Mouse (Mus musculus) hindbrain, embryonic 14.5 days (tissue): ENCODE measurements around the gene Slc10a7. TPM values are rescaled to one million over a fixed set of nuclear protein-coding genes. Genes with fewer than 3 reads are reported as not detected.
"Not testable (repeated sequence)": the region's sequence is repeated elsewhere in the genome, so short reads cannot be mapped to it uniquely, and the experiment has no call there.

Experiments used
- ATAC-seq: fragments of 200-750 bp; cut with Nextera tagmentation; 2 replicates; pipeline ENCODE4 v1.8.0; 2017; ENCODE audit warnings: moderate number of reproducible peaks, mild to moderate bottlenecking, moderate TSS enrichment, moderate library complexity; ENCODE audit not compliant: low FRiP score
- DNase-seq: peaks from one replicate; pipeline ENCODE4 v3.0.0-alpha.2; 2015; ENCODE audit warnings: low spot score
- H3K27ac ChIP-seq: fragments of 300-500 bp; sonication (generic); 2 replicates; pipeline ENCODE4 v1.5.1; 2014; ENCODE audit warnings: mild to moderate bottlenecking, moderate library complexity
- H3K27me3 ChIP-seq: fragments of 300-500 bp; sonication (generic); 2 replicates; pipeline ENCODE4 v1.6.1; 2014; ENCODE audit warnings: mild to moderate bottlenecking, low read length, mixed read lengths; ENCODE audit not compliant: control insufficient read depth, insufficient read depth
- H3K36me3 ChIP-seq: fragments of 300-500 bp; sonication (generic); replicated peaks from 2 replicates; pipeline ENCODE4 v1.6.1; 2014; ENCODE audit not compliant: control insufficient read depth, insufficient read depth
- H3K4me1 ChIP-seq: fragments of 300-500 bp; sonication (generic); replicated peaks from 2 replicates; pipeline ENCODE4 v1.6.1; 2014; ENCODE audit warnings: antibody characterized with exemption, low read length, mixed read lengths; ENCODE audit not compliant: control insufficient read depth, insufficient read depth
- H3K4me2 ChIP-seq: fragments of 300-500 bp; sonication (generic); replicated peaks from 2 replicates; pipeline ENCODE4 v1.6.1; 2014; ENCODE audit warnings: mild to moderate bottlenecking, moderate library complexity
- H3K4me3 ChIP-seq: fragments of 300-500 bp; sonication (generic); replicated peaks from 2 replicates; pipeline ENCODE4 v1.5.1; 2014; ENCODE audit warnings: mild to moderate bottlenecking, low read length
- H3K9ac ChIP-seq: fragments of 300-500 bp; sonication (generic); 2 replicates; pipeline ENCODE4 v1.6.1; 2014
- H3K9me3 ChIP-seq: fragments of 300-500 bp; sonication (generic); 2 replicates; pipeline ENCODE4 v1.6.1; 2016; ENCODE audit warnings: low read length; ENCODE audit not compliant: control insufficient read depth
- WGBS: fragments of 180-500 bp; shearing (Covaris S2); extraction: QIAGEN DNeasy Blood & Tissue Kit; methylation state at CpG from one replicate; pipeline ENCODE4 v1.1.7; 2014; 5-methylcytosine and 5-hydroxymethylcytosine counted together
- polyA plus RNA-seq: library from polyadenylated mRNA; unstranded; fragments of >200 nt; fragmentation: Nextera tagmentation; extraction: Ambion mirVana; gene quantifications from 2 replicates; pipeline ENCODE4 v1.2.1, GENCODE M21; 2014

The Slc10a7 gene
- 6.3 and 6.4 TPM in 2 replicates for polyA plus RNA-seq

DNA sequence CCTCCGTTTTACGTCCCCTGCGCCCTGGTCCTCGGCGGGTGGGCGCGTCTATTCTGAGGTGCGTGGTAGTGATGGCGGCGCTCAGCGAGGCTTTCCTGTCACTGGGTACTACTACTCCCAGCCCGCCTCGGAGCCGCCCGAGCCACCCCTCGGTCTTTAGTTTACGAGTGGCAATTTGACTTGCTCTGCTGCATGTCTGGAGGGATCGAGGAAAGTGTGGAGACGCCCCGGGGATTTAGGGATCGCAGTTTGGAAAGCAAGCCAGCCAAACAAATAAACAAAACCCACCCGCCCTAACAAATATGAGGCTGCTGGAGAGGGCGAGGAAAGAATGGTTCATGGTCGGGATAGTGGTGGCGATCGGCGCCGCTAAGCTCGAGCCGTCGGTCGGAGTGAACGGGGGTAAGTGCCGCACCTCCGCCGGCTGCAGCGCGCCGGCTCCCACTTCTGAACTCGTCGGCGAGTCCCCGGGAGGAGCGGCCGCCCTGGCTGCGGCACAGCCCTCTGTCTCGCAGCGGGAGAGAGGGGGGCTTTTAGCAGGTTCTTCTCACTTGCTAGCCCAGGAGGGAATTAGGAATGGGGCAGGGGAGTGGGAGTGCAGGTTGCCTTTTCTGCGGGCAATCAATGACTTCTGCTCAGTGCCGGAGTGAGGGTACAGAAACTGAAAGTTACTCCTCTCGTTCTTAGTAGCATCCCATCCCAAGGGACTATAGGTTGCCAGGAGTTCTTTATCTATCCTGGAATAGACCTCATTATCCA is at the start of gene Slc10a7:
Gene Slc10a7, plus strand, starts transcription at position 74 of the 759 bp plus-strand sequence.
- Histone ChIP-seq H3K9me3 (no peaks in the 10 kb centered on the region), H3K4me3 (peak within 1 kb of the TSS; percentile 93), H3K36me3 (peaks cover 13% of the 10 kb centered on the region), H3K9ac (peak within 1 kb of the TSS; percentile 95), H3K27ac (peak within 1 kb of the TSS; percentile 99), H3K27me3 (no peaks in the 10 kb centered on the region), H3K4me2 (peak within 1 kb of the TSS; percentile 96), H3K4me1 (peaks cover 14% of the 10 kb centered on the region)
- DNase-seq (peak; percentile 85), ATAC-seq (peak; percentile 96)
- WGBS, result under 1% methylated on average over 51 of the region's 51 CpGs

DNA sequence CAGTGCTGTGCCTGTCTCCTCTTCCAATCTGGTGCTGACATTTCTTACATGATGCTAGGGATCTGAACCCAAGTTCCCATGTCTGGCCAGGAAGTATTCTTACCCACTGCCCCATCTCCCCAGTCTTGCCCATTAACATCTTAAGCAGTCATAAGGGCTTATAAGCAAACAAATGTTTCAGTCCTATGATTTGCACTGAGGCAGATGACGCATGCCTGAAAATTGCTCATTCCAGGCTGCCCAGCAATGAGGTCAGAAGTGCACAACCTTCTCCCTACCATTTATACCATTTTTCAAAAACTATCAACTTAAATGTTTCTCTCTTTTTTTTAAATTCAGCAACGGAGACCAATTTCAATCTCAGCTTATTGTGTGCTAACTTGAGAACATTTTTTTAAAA is 45.2 kb upstream of the Slc10a7 start:
- H3K27me3 ChIP-seq, result no peaks in the 10 kb centered on the region
- ATAC-seq (no peak), DNase-seq (no peak)
- no peak overlapping the region for H3K4me3 ChIP-seq
- WGBS, result 88% methylated on average over 2 of the region's 2 CpGs
- H3K36me3 ChIP-seq, result no peaks in the 10 kb centered on the region
- H3K27ac ChIP-seq, result no peak overlapping the region
- no peak overlapping the region for H3K9ac ChIP-seq
- H3K4me2 ChIP-seq, result no peak overlapping the region
- no peaks in the 10 kb centered on the region for H3K4me1 ChIP-seq
- peaks cover 4% of the 10 kb centered on the region; the same call in 1 of the 2 replicates for H3K9me3 ChIP-seq

GRCm38 (mm10) chr8:78467889-78468288 is 41.3 kb upstream of the Slc10a7 start:
- no peak overlapping the region for H3K4me3 ChIP-seq
- DNase-seq (no peak), ATAC-seq (no peak)
- WGBS, result 88% methylated on average over 2 of the region's 2 CpGs
- peaks cover 4% of the 10 kb centered on the region; the same call in 1 of the 2 replicates for H3K9me3 ChIP-seq
- H3K27me3 ChIP-seq, result no peaks in the 10 kb centered on the region
- H3K9ac ChIP-seq, result no peak overlapping the region
- H3K27ac ChIP-seq, result no peak overlapping the region
- no peaks in the 10 kb centered on the region for H3K36me3 ChIP-seq
- no peaks in the 10 kb centered on the region for H3K4me1 ChIP-seq
- no peak overlapping the region for H3K4me2 ChIP-seq

- Histone ChIP-seq H3K4me1 (no peaks in the 10 kb centered on the region), H3K9ac (no peak overlapping the region), H3K9me3 (no peaks in the 10 kb centered on the region), H3K4me3 (no peak overlapping the region), H3K36me3 (no peaks in the 10 kb centered on the region), H3K27ac (no peak overlapping the region), H3K27me3 (no peaks in the 10 kb centered on the region), H3K4me2 (no peak overlapping the region)
- ATAC-seq (no peak), DNase-seq (no peak)
- 61% methylated on average over 6 of the region's 6 CpGs for WGBS
Measured at GRCm38 (mm10) chr8:78477051-78477829, 31.9 kb upstream of the Slc10a7 start.

DNA sequence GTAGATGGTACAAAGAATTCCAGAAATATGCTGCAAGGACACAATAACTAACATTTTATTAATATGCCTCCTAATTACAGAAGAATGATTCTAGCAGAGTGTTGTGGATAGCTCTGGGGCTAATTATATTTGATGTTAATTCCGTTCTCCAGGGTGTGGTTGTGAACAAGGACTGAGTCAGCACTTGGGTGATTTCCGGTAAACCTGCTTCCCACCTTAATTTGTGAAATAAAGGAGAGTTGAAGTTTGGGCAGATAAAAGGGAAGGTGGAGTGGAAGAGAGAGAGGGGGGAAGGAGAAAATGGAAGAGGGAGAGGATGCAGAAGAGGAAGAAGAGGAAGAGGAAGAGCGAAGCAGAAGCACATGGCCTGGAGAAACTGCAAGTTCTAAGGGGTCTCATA is 19.4 kb upstream of the Slc10a7 start:
- no peak for ATAC-seq
- WGBS, result 79% methylated on average over 3 of the region's 3 CpGs
- DNase-seq, result no peak
- no peaks in the 10 kb centered on the region for H3K9me3 ChIP-seq
- no peak overlapping the region for H3K9ac ChIP-seq
- no peaks in the 10 kb centered on the region for H3K36me3 ChIP-seq
- no peak overlapping the region for H3K27ac ChIP-seq
- H3K4me2 ChIP-seq, result no peak overlapping the region
- H3K27me3 ChIP-seq, result no peaks in the 10 kb centered on the region
- no peaks in the 10 kb centered on the region for H3K4me1 ChIP-seq
- no peak overlapping the region for H3K4me3 ChIP-seq

- H3K9me3 ChIP-seq, result no peaks in the 10 kb centered on the region
- 18% methylated on average over 2 of the region's 2 CpGs for WGBS
- no peak overlapping the region for H3K27ac ChIP-seq
- no peaks in the 10 kb centered on the region for H3K4me1 ChIP-seq
- no peak overlapping the region for H3K9ac ChIP-seq
- DNase-seq (no peak), ATAC-seq (no peak)
- H3K4me3 ChIP-seq, result no peak overlapping the region
- no peak overlapping the region for H3K4me2 ChIP-seq
- H3K27me3 ChIP-seq, result no peaks in the 10 kb centered on the region
- no peaks in the 10 kb centered on the region for H3K36me3 ChIP-seq
Measured at GRCm38 (mm10) chr8:78493031-78493430, 16.1 kb upstream of the Slc10a7 start.

DNA sequence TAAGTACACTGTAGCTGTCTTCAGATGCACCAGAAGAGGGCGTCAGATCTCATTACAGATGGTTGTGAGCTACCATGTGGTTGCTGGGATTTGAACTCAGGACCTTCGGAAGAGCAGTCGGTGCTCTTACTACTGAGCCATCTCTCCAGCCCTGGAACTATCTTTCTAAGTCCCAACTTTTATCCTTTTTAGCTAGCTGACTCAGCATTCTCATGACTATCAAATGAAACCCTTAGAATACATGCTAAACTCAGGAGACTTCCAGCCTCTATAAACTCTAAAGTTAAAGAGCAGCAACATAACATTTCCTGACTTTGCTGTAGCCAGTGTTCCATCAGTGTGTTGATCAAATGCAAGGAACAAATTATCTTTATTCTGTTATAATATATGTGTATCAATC is 12.9 kb upstream of the Slc10a7 start:
- not testable (repeated sequence) for ATAC-seq, H3K36me3 ChIP-seq, DNase-seq, H3K27me3 ChIP-seq, H3K9ac ChIP-seq, H3K4me2 ChIP-seq, H3K4me3 ChIP-seq, H3K4me1 ChIP-seq, H3K9me3 ChIP-seq, H3K27ac ChIP-seq
- WGBS, result 93% methylated on average over 3 of the region's 3 CpGs

- DNase-seq (no peak), ATAC-seq (no peak)
- peaks cover 6% of the 10 kb centered on the region for H3K4me1 ChIP-seq
- no peak overlapping the region for H3K4me3 ChIP-seq
- 81% methylated on average over 2 of the region's 2 CpGs for WGBS
- H3K9me3 ChIP-seq, result no peaks in the 10 kb centered on the region
- peaks cover 23% of the 10 kb centered on the region for H3K36me3 ChIP-seq
- no peak overlapping the region for H3K4me2 ChIP-seq
- no peaks in the 10 kb centered on the region for H3K27me3 ChIP-seq
- H3K9ac ChIP-seq, result no peak overlapping the region
- H3K27ac ChIP-seq, result no peak overlapping the region
Measured at GRCm38 (mm10) chr8:78502706-78503105, 6.4 kb upstream of the Slc10a7 start.

DNA sequence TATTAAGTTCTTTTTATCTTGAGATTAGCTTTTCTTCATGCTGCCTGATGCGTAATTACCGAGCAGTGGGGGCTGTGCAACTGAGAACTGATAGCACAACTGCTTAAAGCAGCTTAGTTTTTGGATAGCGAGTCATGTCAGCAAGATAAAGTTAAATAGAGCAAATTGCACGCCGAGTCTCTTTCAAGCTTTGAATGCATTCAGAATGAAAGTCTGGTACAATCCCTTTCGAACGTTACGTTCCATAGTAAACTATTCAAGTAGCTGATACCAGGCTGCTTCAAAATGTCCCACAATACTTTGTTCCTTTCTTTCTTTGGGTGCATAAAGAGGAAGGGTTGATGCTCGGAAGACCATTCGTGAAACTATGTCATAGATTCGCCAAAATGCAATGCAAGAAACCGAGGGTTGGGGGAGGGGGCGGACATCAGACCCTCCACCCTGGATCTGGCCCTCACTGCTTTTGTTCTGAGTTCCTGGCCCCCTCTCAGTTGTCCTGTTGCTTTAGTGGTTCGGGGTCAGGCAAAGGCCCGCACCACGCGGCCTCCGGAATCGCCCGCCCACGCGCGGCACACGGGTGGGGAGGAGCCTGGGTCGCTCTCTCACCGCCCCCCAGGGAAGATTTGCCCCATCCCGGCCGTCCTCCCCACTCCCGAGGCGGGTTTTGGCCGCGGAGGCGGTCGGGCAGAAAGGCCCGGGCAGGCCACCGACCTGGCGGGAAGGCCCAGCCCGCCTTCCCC is 997 bp upstream of the Slc10a7 start:
- peak overlapping the region; percentile 93 for H3K4me3 ChIP-seq
- no peaks in the 10 kb centered on the region for H3K27me3 ChIP-seq
- ATAC-seq, result peak; percentile 22
- peaks cover 14% of the 10 kb centered on the region for H3K4me1 ChIP-seq
- no peaks in the 10 kb centered on the region for H3K9me3 ChIP-seq
- H3K9ac ChIP-seq, result peak overlapping the region; percentile 95
- H3K27ac ChIP-seq, result peak overlapping the region; percentile 99
- peaks cover 23% of the 10 kb centered on the region for H3K36me3 ChIP-seq
- peak overlapping the region; percentile 96 for H3K4me2 ChIP-seq
- WGBS, result under 1% methylated on average over 37 of the region's 38 CpGs
- DNase-seq, result peak; percentile 64
